Mouse (Mus musculus): Measurements from ENCODE around the gene Prpf4. TPM values are rescaled to one million over a fixed set of nuclear protein-coding genes. Genes with fewer than 3 reads are reported as not detected.

Gene Prpf4
- polyA plus RNA-seq (2015; fragmentation: Nextera tagmentation; extraction: Ambion mirVana): 12.8 and 15.0 TPM in 2 replicates

DNA sequence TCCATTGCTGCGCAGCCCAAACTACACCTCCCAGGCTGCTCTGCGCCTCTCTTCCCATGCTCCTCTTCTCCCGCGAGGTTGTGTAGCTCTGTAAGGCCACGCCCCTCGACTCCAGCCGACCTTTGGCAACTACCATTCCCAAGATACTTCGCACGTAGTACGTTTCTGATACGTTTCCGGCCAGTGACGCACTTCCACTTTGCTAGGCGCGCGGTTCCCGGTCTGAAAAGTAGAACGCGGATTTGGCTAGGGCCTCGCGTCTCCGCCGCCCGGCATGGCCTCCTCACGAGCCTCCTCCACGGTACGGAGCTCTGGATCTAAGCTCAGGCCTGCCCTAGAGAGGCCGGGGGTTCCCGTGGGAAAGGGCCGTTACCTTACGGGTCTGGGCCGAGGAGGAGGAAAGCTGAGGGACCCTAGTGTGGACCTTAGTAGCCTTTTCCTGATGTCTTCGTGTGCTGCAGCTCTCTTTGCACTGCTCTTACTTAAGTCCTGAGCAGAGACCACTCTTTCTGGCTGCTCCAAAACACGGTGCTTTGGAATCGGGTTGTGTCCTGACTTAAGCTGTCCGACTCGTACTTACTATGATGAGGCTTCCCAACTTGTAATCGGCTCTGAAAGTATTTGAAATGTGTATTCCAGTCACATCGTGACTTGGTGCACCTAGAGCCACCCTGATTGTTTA lies at the start of gene Prpf4, which contains the start of gene Cdc26:
Gene Prpf4 (plus strand): TSS at position 197 of the 682 bp plus-strand sequence.
Gene Cdc26 (minus strand): TSS at position 42 of the 682 bp plus-strand sequence.
- peak; percentile 100 for ATAC-seq (replicated peaks; ENCODE audit: extremely low read depth, insufficient read depth, low FRiP score)
- H3K27ac ChIP-seq (ENCODE audit: low read length): peak within 1 kb of the TSS; percentile 93
- peak within 1 kb of the TSS; percentile 95 for H3K9ac ChIP-seq (ENCODE audit: low read length)
- peak within 1 kb of the TSS; percentile 88 for H3K4me3 ChIP-seq (ENCODE audit: low read length)
- H3K27me3 ChIP-seq (ENCODE audit: control insufficient read depth, insufficient read depth, low read length): no peaks in the 10 kb centered on the region
- peak within 1 kb of the TSS; percentile 61 for H3K4me2 ChIP-seq (ENCODE audit: low read depth, low read length)
- H3K36me3 ChIP-seq (ENCODE audit: control insufficient read depth, insufficient read depth): peaks cover 14% of the 10 kb centered on the region
- H3K4me1 ChIP-seq (ENCODE audit: control insufficient read depth, insufficient read depth, low read length): peaks cover 20% of the 10 kb centered on the region
- no peaks in the 10 kb centered on the region for H3K9me3 ChIP-seq (replicated peaks; ENCODE audit: control insufficient read depth, low read length)
- under 1% methylated on average over 39 of the region's 39 CpGs for WGBS

DNA sequence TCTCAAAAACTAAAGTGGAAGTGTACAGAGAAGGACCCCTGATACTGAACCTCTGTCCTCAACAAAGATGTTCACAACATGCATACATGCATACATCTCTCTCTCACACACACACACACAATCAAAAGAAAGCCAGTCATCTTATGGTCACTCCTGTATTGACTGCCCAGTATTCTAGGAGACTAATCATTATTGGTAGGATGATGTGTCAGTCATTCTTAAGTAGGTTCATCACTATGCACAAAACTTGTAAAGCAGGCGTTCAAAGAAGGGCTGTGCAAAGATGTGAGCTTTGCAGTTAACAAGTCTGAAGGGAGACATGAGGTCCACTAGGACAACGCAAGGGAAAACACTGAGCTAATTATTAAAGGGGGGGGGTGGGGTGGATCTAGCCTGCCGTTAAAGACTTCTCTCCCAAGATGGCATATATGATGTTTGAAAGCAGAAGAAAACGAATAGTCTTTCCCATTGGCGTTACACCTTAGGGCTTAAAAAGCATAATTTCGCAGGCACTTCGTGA lies 49.3 kb upstream of the Prpf4 start:
- WGBS: 45% methylated on average over 7 of the region's 7 CpGs
- Histone ChIP-seq H3K9ac (ENCODE audit: low read length) (peak overlapping the region; percentile 87), H3K36me3 (ENCODE audit: control insufficient read depth, insufficient read depth) (peaks cover 7% of the 10 kb centered on the region; the same call in 1 of the 2 replicates), H3K4me1 (ENCODE audit: control insufficient read depth, insufficient read depth, low read length) (peaks cover 15% of the 10 kb centered on the region), H3K4me3 (ENCODE audit: low read length) (peak overlapping the region; percentile 95), H3K27ac (ENCODE audit: low read length) (peak overlapping the region; percentile 84), H3K27me3 (ENCODE audit: control insufficient read depth, insufficient read depth, low read length) (no peaks in the 10 kb centered on the region), H3K9me3 (replicated peaks; ENCODE audit: control insufficient read depth, low read length) (no peaks in the 10 kb centered on the region), H3K4me2 (ENCODE audit: low read depth, low read length) (peak overlapping the region; percentile 87)
- no peak for ATAC-seq (replicated peaks; ENCODE audit: extremely low read depth, insufficient read depth, low FRiP score)

DNA sequence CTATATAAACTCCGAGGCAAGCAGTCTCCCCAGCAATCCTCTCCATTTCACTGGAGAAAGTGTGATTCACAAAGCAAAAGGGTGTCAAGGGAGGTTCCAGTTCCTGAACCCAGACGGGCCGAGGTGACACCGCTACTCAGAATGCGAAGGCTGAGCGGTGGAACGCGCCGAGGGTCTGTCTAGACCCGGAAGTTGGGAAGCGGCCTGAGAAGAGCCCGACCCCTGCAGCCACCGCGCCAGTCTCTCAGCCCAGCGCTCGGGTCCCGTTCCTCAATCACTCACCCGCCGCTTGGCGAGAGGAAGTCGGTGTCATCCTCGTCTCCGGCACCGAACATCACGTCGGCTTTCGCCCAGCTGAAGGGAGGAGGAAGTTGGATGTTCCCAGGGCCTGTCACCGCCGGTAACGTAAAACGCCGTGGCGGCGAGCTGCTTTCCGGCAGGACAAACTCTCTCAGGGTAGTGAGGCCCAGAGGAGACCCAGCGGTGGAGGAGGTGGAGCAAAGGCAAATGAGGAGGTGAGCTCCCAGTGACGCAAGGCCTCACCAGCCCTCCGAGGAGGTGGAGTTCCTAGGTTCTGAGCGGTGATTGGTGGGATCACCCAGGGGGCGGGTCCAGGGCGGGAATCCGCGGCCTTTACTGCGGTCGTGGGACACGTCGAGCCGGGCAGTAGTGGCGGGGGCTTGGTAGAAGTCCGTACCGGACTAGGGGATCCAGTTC lies 48.4 kb upstream of the Prpf4 start, which contains the start of the genes Fkbp15 and Slc31a1:
Gene Fkbp15 (minus strand): TSS at position 461 of the 717 bp plus-strand sequence.
Gene Slc31a1 (plus strand): TSS at position 640 of the 717 bp plus-strand sequence.
- WGBS: under 1% methylated on average over 50 of the region's 51 CpGs
- peaks cover 15% of the 10 kb centered on the region for H3K4me1 ChIP-seq (ENCODE audit: control insufficient read depth, insufficient read depth, low read length)
- H3K9me3 ChIP-seq (replicated peaks; ENCODE audit: control insufficient read depth, low read length): no peaks in the 10 kb centered on the region
- H3K4me3 ChIP-seq (ENCODE audit: low read length): peak within 1 kb of the TSS; percentile 95
- peak within 1 kb of the TSS; percentile 91 for H3K9ac ChIP-seq (ENCODE audit: low read length)
- peak; percentile 100 for ATAC-seq (replicated peaks; ENCODE audit: extremely low read depth, insufficient read depth, low FRiP score)
- H3K36me3 ChIP-seq (ENCODE audit: control insufficient read depth, insufficient read depth): peaks cover 7% of the 10 kb centered on the region; the same call in 1 of the 2 replicates
- peak within 1 kb of the TSS; percentile 87 for H3K4me2 ChIP-seq (ENCODE audit: low read depth, low read length)
- no peaks in the 10 kb centered on the region for H3K27me3 ChIP-seq (ENCODE audit: control insufficient read depth, insufficient read depth, low read length)
- H3K27ac ChIP-seq (ENCODE audit: low read length): peak within 1 kb of the TSS; percentile 85

DNA sequence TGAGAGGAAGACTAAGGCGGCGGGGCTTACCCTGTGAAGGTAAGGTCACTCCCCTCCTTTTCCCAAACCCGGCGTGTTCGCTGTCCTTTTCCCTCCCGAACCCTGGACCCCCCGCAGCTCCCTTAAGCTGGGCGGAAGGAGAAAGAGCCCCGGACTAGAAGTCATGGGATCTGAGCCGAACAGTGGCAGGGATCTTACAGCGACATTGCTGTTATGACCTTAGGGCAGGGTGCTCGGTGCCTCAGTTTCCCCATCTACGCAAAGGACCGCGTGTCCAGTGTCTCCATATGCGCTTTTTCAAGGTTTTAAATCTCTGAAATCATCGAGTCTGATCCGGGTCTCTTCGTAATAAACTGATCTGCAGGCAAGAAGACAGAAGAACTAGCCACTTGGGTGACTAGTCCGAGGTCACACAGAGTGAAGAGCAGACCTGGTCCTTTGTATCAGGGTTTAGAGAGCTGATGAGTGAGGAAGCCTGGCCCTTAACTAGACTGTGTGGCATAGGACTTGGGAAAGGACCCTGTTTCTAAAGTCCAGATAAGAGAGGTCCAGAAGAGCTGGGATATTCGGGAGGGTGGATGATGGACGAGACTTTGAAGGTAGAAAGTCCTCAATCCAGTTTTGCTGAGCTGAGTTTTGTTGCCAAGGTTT lies 47.7 kb upstream of the Prpf4 start:
- Histone ChIP-seq H3K36me3 (ENCODE audit: control insufficient read depth, insufficient read depth) (peaks cover 7% of the 10 kb centered on the region; the same call in 1 of the 2 replicates), H3K4me1 (ENCODE audit: control insufficient read depth, insufficient read depth, low read length) (peaks cover 15% of the 10 kb centered on the region), H3K9me3 (replicated peaks; ENCODE audit: control insufficient read depth, low read length) (no peaks in the 10 kb centered on the region), H3K4me2 (ENCODE audit: low read depth, low read length) (peak overlapping the region; percentile 87), H3K4me3 (ENCODE audit: low read length) (peak overlapping the region; percentile 95), H3K9ac (ENCODE audit: low read length) (peak overlapping the region; percentile 91), H3K27ac (ENCODE audit: low read length) (peak overlapping the region; percentile 85), H3K27me3 (ENCODE audit: control insufficient read depth, insufficient read depth, low read length) (no peaks in the 10 kb centered on the region)
- under 1% methylated on average over 19 of the region's 22 CpGs for WGBS
- peak; percentile 30 for ATAC-seq (replicated peaks; ENCODE audit: extremely low read depth, insufficient read depth, low FRiP score)

DNA sequence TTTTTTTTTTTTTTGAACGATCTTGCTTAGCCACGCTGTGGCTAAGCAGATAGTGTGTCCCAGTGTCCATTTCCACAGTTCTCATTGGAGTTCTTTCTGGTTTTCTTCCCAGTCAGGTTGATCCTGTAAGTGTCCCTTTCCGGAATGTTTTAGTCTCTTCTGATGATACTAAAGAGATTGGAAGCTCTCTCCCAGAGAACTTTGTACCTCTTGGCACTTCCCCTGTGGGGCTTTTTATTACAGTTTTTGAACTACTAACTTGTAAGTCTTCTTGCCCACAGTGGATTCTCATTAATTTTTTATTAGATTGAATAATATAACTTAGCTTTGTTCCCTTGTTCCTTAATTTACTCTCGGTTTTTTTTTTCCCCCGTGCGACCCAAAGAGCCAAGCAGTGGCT lies 47.0 kb upstream of the Prpf4 start:
- no peak for ATAC-seq (replicated peaks; ENCODE audit: extremely low read depth, insufficient read depth, low FRiP score)
- Histone ChIP-seq H3K4me3 (ENCODE audit: low read length) (peak overlapping the region; percentile 95), H3K27me3 (ENCODE audit: control insufficient read depth, insufficient read depth, low read length) (no peaks in the 10 kb centered on the region), H3K27ac (ENCODE audit: low read length) (peak overlapping the region; percentile 85; the same call in 1 of the 2 replicates), H3K4me1 (ENCODE audit: control insufficient read depth, insufficient read depth, low read length) (peaks cover 15% of the 10 kb centered on the region), H3K9me3 (replicated peaks; ENCODE audit: control insufficient read depth, low read length) (no peaks in the 10 kb centered on the region), H3K36me3 (ENCODE audit: control insufficient read depth, insufficient read depth) (peaks cover 7% of the 10 kb centered on the region; the same call in 1 of the 2 replicates), H3K4me2 (ENCODE audit: low read depth, low read length) (peak overlapping the region; percentile 87), H3K9ac (ENCODE audit: low read length) (peak overlapping the region; percentile 91)
- WGBS: 17% methylated on average over 6 of the region's 6 CpGs

DNA sequence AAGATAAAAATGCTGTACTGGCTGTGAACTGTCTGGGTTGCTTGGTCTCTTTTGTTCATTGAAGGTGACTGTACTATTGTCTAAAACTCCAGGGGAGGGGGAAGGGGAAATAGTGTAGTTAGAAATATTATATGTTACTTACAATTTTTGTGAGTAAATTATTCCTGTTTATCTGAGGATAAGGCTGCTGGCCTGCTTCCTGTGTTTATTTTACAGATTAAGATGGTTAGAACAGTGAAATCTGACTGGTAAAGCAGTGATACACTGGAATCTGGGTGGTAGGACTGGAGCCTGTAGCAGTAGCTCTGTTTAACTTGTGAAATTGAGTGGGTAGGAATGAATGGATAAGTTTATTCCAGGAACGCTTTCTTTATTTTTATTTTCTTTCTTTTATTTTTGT lies 46.6 kb upstream of the Prpf4 start:
- no peaks in the 10 kb centered on the region for H3K9me3 ChIP-seq (replicated peaks; ENCODE audit: control insufficient read depth, low read length)
- peaks cover 15% of the 10 kb centered on the region for H3K4me1 ChIP-seq (ENCODE audit: control insufficient read depth, insufficient read depth, low read length)
- H3K9ac ChIP-seq (ENCODE audit: low read length): peak overlapping the region; percentile 91
- H3K27ac ChIP-seq (ENCODE audit: low read length): no peak overlapping the region
- H3K27me3 ChIP-seq (ENCODE audit: control insufficient read depth, insufficient read depth, low read length): no peaks in the 10 kb centered on the region
- H3K4me3 ChIP-seq (ENCODE audit: low read length): peak overlapping the region; percentile 95
- WGBS: 78% methylated on average over 1 of the region's 1 CpGs
- peak overlapping the region; percentile 87 for H3K4me2 ChIP-seq (ENCODE audit: low read depth, low read length)
- H3K36me3 ChIP-seq (ENCODE audit: control insufficient read depth, insufficient read depth): peaks cover 5% of the 10 kb centered on the region; the same call in 1 of the 2 replicates
- ATAC-seq (replicated peaks; ENCODE audit: extremely low read depth, insufficient read depth, low FRiP score): no peak

DNA sequence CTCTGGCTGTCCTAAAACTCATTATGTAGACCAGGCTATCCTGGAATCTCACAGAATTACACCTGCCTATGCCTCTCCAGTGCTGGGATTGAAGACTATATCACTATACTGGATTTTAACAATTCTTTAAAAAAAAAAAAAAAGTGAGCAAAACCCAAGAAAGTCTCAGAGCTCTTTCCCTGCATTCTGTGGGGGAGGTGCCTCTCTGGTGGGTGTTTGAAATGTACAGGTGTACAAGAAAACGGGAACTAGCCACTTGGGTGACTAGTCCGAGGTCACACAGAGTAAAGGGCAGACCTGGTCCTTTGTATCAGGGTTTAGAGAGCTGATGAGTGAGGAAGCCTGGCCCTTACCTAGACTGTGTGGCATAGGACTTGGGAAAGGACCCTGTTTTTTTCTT lies 46.2 kb upstream of the Prpf4 start:
- no peak overlapping the region for H3K9ac ChIP-seq (ENCODE audit: low read length)
- H3K4me1 ChIP-seq (ENCODE audit: control insufficient read depth, insufficient read depth, low read length): peaks cover 15% of the 10 kb centered on the region
- WGBS: 63% methylated on average over 2 of the region's 2 CpGs
- no peak for ATAC-seq (replicated peaks; ENCODE audit: extremely low read depth, insufficient read depth, low FRiP score)
- H3K4me3 ChIP-seq (ENCODE audit: low read length): no peak overlapping the region
- 0 out of 2 replicates have a peak, but pooled peaks cover 3% of the 10 kb centered on the region for H3K36me3 ChIP-seq (ENCODE audit: control insufficient read depth, insufficient read depth)
- H3K4me2 ChIP-seq (ENCODE audit: low read depth, low read length): peak overlapping the region; percentile 87; the same call in 1 of the 2 replicates
- no peaks in the 10 kb centered on the region for H3K9me3 ChIP-seq (replicated peaks; ENCODE audit: control insufficient read depth, low read length)
- H3K27me3 ChIP-seq (ENCODE audit: control insufficient read depth, insufficient read depth, low read length): no peaks in the 10 kb centered on the region
- H3K27ac ChIP-seq (ENCODE audit: low read length): no peak overlapping the region

DNA sequence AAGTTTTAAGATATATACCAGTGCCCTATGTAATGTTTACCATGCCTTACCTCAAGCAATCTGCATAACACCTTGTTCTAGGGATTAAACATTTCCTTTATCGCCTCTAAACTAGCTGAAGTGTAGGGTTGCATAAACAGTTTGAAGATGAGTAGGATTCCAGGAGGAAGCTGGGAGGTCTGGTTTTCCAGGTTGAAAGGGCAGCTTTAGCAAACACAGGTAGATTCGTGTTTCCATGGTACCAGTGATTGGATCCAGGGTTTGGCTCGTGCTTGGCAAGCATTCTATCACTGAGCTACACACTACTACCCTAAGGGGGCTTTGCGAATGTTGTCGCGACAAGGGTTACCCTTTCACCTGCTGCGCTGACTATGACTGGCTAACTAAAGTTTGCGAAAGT lies 44.3 kb upstream of the Prpf4 start:
- Histone ChIP-seq H3K36me3 (ENCODE audit: control insufficient read depth, insufficient read depth) (no peaks in the 10 kb centered on the region), H3K9ac (ENCODE audit: low read length) (no peak overlapping the region), H3K27me3 (ENCODE audit: control insufficient read depth, insufficient read depth, low read length) (no peaks in the 10 kb centered on the region), H3K9me3 (replicated peaks; ENCODE audit: control insufficient read depth, low read length) (no peaks in the 10 kb centered on the region), H3K4me3 (ENCODE audit: low read length) (no peak overlapping the region), H3K4me2 (ENCODE audit: low read depth, low read length) (no peak overlapping the region), H3K4me1 (ENCODE audit: control insufficient read depth, insufficient read depth, low read length) (peaks cover 19% of the 10 kb centered on the region), H3K27ac (ENCODE audit: low read length) (no peak overlapping the region)
- ATAC-seq (replicated peaks; ENCODE audit: extremely low read depth, insufficient read depth, low FRiP score): no peak
- WGBS: 85% methylated on average over 8 of the region's 8 CpGs
